Mouse (Mus musculus): ENCODE measurements around the gene Retn.

Retn gene

DNA sequence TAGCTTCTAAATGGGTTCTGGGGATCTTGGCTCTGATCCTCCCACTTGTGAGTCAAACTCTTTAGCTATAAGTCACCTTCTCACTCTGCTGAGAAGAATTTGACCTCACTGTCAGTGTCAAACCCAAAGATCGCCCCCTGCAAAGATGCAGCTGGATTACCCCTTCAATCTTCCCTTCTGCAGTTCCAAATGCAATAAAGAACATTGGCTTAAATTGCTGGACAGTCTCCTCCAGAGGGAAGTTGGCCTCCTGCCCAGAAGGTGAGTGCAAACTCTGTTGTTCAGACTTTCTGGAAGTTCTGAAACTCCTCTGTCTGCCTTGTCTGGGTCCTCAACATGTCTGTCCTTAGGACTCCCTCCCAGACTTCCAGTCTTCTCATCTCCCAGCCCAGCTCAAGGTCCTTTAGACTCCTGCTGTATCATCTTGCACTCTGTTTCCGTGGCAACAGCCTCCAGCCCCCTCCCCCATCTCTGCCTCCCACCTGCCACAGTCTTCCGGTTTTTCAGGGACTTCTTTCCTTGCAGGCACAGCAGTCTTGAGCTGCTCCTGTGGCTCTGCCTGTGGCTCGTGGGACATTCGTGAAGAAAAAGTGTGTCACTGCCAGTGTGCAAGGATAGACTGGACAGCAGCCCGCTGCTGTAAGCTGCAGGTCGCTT lies 1.3 kb downstream of the Retn start:
- ATAC-seq (ENCODE audit: insufficient number of reproducible peaks, low FRiP score, low TSS enrichment): no peak

DNA sequence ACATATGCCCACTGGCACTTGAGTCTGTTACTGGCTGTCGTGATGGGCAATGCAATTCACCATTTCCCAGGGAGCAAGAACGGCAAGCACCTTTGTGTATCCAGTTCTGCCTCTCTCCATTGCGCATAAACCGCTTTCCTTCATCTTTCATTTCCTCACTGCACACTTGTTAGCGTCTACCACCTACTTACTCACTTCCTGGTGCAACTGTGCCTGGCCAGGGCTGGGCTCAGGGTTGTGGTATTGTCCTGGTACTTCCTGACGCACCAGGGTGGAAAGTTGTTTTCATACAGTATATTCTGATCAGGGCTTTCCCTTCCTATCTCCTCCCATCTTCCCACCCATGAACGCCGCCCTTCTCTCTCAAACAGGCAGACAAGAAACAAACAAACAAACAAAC lies 5.3 kb downstream of the Retn start:
- no peak for ATAC-seq (ENCODE audit: insufficient number of reproducible peaks, low FRiP score, low TSS enrichment)

DNA sequence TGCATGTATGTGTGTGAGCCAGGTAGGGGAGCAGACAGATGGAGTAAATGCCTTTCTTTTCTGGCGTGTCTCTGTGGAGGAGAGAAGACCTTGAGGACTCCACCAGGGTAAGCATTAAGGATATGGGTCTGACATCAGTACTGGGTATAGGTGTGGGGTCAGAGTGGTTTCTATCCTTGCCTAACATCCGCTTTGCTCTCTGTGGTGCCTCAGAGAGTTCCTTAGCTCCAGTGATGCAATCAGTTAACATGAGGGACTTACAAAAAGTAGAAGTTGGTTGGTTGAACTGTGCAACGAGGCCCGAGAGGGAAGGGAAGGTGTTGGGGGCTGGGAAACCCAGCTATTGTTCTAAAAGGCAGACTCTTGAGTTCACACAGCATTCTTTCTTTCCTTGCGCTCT lies 8.8 kb downstream of the Retn start:
- no peak for ATAC-seq (ENCODE audit: insufficient number of reproducible peaks, low FRiP score, low TSS enrichment)

GRCm38 (mm10) chr8:3665507-3665906 lies 9.9 kb downstream of the Retn start, which contains the start of gene Mcemp1:
Gene Mcemp1, plus strand, starts transcription at chr8:3665754.
- no peak for ATAC-seq (ENCODE audit: insufficient number of reproducible peaks, low FRiP score, low TSS enrichment)

GRCm38 (mm10) chr8:3670388-3670787 lies 14.8 kb downstream of the Retn start:
- ATAC-seq (ENCODE audit: insufficient number of reproducible peaks, low FRiP score, low TSS enrichment): no peak

GRCm38 (mm10) chr8:3671980-3672491 lies 16.5 kb downstream of the Retn start, which contains the start of gene Fcor:
Gene Fcor, minus strand, starts transcription at chr8:3672362.
- ATAC-seq (ENCODE audit: insufficient number of reproducible peaks, low FRiP score, low TSS enrichment): peak; percentile 75

DNA sequence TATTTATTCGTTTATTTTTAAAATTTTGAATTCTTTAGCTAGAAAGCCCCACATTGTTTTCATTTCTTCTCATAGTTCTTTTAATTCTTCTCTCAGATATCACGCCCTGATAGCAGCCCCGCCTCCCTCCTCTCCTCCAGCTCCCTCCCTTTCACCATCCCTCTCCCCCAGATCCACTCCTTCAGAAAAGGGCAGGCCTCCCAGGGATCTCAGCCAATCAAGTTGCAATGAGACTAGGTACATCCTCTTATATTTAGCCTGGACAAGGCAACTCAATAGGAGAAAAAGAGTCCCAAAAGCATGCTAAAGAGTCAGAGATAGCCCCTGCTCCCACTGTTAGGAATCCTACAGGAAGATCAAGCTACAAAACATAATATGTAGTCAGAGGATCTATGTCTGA lies 19.1 kb downstream of the Retn start:
- ATAC-seq (ENCODE audit: insufficient number of reproducible peaks, low FRiP score, low TSS enrichment): no peak

DNA sequence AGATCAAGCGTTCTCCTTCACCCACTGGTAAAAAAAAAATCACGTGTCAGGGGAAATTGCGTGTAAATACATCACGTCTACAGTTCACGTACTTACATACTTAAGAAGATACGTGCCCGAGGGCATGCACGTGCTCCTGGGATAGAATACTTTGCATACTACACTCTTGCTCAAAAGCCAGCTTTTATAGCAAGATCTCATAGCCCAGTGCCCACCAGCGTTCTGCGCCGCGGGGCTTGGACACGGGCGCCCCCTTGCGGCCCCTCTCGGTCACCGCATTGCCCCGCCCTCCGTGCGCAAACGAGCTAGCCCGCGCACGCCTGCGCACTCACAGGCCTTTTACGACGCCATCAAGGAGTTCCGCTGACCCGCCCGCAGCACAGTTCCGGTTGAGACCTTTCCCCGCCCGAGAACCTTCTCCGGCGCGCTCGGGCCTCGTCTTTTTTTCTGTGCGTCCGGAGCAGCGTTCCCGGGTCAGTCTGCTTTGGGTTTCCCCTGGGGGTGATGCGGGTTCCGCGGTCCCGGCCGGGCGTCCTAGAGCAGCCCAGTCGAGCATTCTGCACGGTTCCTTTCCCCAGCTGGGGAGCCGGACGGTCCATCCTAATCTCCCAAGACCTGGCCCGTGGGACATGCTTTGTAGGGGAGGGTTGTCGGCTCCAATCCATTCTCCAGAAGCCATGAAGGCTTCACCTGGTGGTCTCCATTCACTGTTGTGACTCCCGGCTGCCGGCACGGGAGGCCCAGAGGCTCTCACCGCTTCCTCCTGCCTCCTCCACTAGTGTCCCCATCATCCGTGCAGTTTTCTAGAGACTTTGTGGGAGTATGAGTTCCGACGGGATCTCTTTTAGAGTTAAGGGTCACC lies 20.8 kb downstream of the Retn start, which contains the start of gene Trappc5:
Gene Trappc5, plus strand, starts transcription at position 169 of the 862 bp plus-strand sequence.
- peak; percentile 74 for ATAC-seq (ENCODE audit: insufficient number of reproducible peaks, low FRiP score, low TSS enrichment)

GRCm38 (mm10) chr8:3676993-3677579 lies 21.5 kb downstream of the Retn start:
- no peak for ATAC-seq (ENCODE audit: insufficient number of reproducible peaks, low FRiP score, low TSS enrichment)

- no peak for ATAC-seq (ENCODE audit: insufficient number of reproducible peaks, low FRiP score, low TSS enrichment)
These were observed 23.3 kb downstream of the Retn start for GRCm38 (mm10) chr8:3678831-3679230.

DNA sequence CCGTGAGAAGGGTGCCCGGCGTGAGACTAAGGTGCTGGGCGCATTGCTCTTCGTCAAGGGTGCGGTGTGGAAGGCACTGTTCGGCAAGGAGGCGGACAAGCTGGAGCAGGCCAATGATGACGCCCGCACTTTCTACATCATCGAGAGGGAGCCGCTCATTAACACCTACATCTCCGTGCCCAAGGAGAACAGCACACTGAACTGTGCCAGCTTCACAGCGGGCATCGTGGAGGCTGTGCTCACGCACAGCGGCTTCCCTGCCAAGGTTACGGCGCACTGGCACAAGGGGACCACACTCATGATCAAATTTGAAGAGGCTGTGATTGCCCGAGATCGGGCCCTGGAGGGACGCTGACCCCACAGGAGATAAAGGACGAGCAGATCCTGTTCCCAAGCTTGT lies 23.7 kb downstream of the Retn start:
- no peak for ATAC-seq (ENCODE audit: insufficient number of reproducible peaks, low FRiP score, low TSS enrichment)

DNA sequence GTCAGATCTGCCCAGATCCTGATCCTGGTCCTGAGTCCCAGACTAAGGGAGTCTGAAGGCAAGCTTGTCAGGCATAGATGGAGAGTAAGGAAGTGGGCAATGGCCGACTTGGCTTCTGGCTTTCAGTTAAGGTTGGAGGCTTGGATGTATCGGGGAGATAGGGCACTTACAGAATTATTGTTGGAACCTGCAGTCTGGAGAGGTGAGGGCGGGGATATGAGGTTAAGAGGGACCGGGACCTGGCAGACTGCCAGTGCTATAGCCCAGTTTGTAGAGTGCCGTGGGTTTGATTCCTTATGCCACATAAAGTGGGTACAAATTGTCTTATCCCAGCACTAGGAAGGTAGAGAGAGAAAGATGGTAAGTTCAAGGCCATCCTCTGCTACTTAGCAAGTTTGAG lies 24.1 kb downstream of the Retn start:
- ATAC-seq (ENCODE audit: insufficient number of reproducible peaks, low FRiP score, low TSS enrichment): no peak

- ATAC-seq (ENCODE audit: insufficient number of reproducible peaks, low FRiP score, low TSS enrichment): no peak
These were observed 26.9 kb downstream of the Retn start for GRCm38 (mm10) chr8:3682435-3682834.

GRCm38 (mm10) chr8:3683408-3684176 lies 28.0 kb downstream of the Retn start:
- ATAC-seq (ENCODE audit: insufficient number of reproducible peaks, low FRiP score, low TSS enrichment): peak; percentile 67

DNA sequence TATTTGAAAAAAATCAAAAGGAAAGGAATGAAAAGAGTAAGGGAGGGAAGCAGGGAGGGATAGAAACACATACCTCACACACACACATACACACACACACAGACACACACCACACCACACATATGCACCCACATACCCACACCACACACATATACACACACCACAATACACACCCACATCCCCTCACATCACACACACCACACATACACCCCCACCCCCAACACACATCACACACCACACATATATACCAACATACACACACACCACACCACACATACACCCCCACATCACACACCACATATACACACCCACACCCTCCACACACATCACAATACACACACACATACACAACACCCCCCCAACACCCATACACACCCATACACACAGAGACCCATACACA lies 29.0 kb downstream of the Retn start:
- no peak for ATAC-seq (ENCODE audit: insufficient number of reproducible peaks, low FRiP score, low TSS enrichment)

DNA sequence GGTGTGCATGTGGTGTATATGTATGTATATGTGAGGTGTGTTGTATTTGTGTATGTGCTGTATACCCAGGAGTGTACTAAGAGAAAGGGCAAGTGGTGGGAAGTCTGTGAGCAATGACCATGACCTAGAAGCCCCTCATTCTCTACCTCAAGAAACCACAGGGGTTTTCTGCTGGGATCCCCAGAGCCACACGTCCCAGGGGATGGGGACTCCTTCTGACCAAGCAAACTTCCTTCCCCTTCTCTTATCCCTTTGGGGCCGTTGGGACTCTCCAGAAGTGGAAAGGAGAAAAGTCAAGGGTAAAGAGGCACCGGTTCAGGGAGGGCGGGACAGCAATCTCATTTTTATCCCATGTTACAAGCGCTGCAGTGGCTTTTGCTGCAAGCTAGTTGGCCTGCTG lies 29.9 kb downstream of the Retn start:
- no peak for ATAC-seq (ENCODE audit: insufficient number of reproducible peaks, low FRiP score, low TSS enrichment)

GRCm38 (mm10) chr8:3687537-3687936 lies 32.0 kb downstream of the Retn start:
- ATAC-seq (ENCODE audit: insufficient number of reproducible peaks, low FRiP score, low TSS enrichment): no peak

DNA sequence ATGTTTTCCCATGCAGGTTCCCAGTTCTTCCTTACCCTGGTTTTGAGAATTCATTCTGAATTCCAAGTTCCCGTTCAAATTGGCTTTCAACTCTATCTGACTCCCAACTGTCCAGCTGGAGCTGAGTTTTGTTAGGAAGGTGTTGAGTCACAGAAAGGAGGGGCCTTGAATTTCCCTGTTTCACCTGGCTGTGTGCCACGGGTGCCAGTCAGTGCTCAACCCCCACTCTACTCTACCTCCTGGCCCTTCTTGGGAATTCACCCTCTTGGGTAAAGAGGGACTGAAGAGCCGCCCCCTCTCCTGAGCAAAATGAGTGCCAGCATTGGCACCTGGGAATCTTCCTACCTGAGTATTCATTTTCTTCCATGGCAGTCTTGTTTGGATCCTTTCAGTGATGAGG lies 35.2 kb downstream of the Retn start:
- ATAC-seq (ENCODE audit: insufficient number of reproducible peaks, low FRiP score, low TSS enrichment): no peak

GRCm38 (mm10) chr8:3694121-3694520 lies 38.6 kb downstream of the Retn start, which contains the start of gene Fcer2a:
Gene Fcer2a, minus strand, starts transcription at chr8:3694175.
- ATAC-seq (ENCODE audit: insufficient number of reproducible peaks, low FRiP score, low TSS enrichment): no peak

GRCm38 (mm10) chr8:3701491-3701890 lies 45.9 kb downstream of the Retn start:
- ATAC-seq (ENCODE audit: insufficient number of reproducible peaks, low FRiP score, low TSS enrichment): no peak

Measured in cerebellum, adult (tissue).